In genomic region chr1:35265125-35265524, GRCm38 (mm10) we compare ENCODE assay signal across 16 mouse cellular contexts.
A peak's percentile ranks its signal among the peaks of the same experiment; 100 is the strongest.
DNase-seq lines count a peak whose midpoint lies in the region; ATAC-seq and TF ChIP-seq lines count a peak whose summit lies in the region.
"Had no signal": no experiment of that assay in that cellular context is flagged by ENCODE, and none has a peak within 500 bp of the region (broad histone marks: within the 10 kb centered on the region; RNA-seq: fewer than 3 reads in every experiment).

No protein-coding gene starts in this region.

- no peaks in the 10 kb centered on the region for H3K9me3 ChIP-seq in forebrain, embryonic 16.5 days (ENCODE audit: control insufficient read depth, low read length)
- H3K9me3 ChIP-seq in forebrain, embryonic 10.5 days: no peaks in the 10 kb centered on the region
- no peaks in the 10 kb centered on the region for H3K9me3 ChIP-seq in lung, embryonic 14.5 days (ENCODE audit: low read depth, low read length)
- H3K9me3 ChIP-seq: intestine, embryonic 15.5 days; neural tube, embryonic 13.5 days had no signal

- H3K36me3 ChIP-seq in forebrain, embryonic 16.5 days (ENCODE audit: control insufficient read depth, insufficient read depth): no peaks in the 10 kb centered on the region
- H3K36me3 ChIP-seq in forebrain, embryonic 10.5 days (replicated peaks): no peaks in the 10 kb centered on the region
- H3K36me3 ChIP-seq in lung, embryonic 14.5 days (ENCODE audit: insufficient read depth): no peaks in the 10 kb centered on the region
- H3K36me3 ChIP-seq: intestine, embryonic 15.5 days; neural tube, embryonic 13.5 days had no signal

- no peak overlapping the region for H3K4me2 ChIP-seq in forebrain, embryonic 16.5 days (ENCODE audit: low read length)
- H3K4me2 ChIP-seq in lung, embryonic 14.5 days: no peak overlapping the region
- H3K4me2 ChIP-seq: intestine, embryonic 15.5 days; neural tube, embryonic 13.5 days had no signal

- H3K27me3 ChIP-seq in forebrain, embryonic 16.5 days (replicated peaks; ENCODE audit: control insufficient read depth, insufficient read depth, low read length): no peaks in the 10 kb centered on the region
- H3K27me3 ChIP-seq in forebrain, embryonic 10.5 days (ENCODE audit: poor library complexity, severe bottlenecking): no peaks in the 10 kb centered on the region
- H3K27me3 ChIP-seq in lung, embryonic 14.5 days (ENCODE audit: insufficient read depth, low read length): no peaks in the 10 kb centered on the region
- H3K27me3 ChIP-seq: intestine, embryonic 15.5 days; neural tube, embryonic 13.5 days had no signal

- H3K4me1 ChIP-seq in forebrain, embryonic 16.5 days (replicated peaks; ENCODE audit: control insufficient read depth, insufficient read depth, low read length): no peaks in the 10 kb centered on the region
- no peaks in the 10 kb centered on the region for H3K4me1 ChIP-seq in forebrain, embryonic 10.5 days
- H3K4me1 ChIP-seq in lung, embryonic 14.5 days (ENCODE audit: insufficient read depth): no peaks in the 10 kb centered on the region
- H3K4me1 ChIP-seq: intestine, embryonic 15.5 days; neural tube, embryonic 13.5 days had no signal

- no peak for TF ChIP-seq CTCF in lung, embryonic 14.5 days (IDR thresholded peaks at IDR 0.05; ENCODE audit: low read depth)

- peak; percentile 45; the same call in 1 of the 2 replicates for ATAC-seq in forebrain, embryonic 16.5 days
- ATAC-seq in lung, embryonic 14.5 days (ENCODE audit: insufficient read depth): no peak
- ATAC-seq: intestine, embryonic 15.5 days; midbrain, embryonic 16.5 days had no signal

- no peak overlapping the region for H3K4me3 ChIP-seq in forebrain, embryonic 16.5 days (replicated peaks; ENCODE audit: low read length)
- no peak overlapping the region for H3K4me3 ChIP-seq in forebrain, embryonic 10.5 days
- no peak overlapping the region for H3K4me3 ChIP-seq in lung, embryonic 14.5 days (ENCODE audit: low read depth, low read length)
- H3K4me3 ChIP-seq: intestine, embryonic 15.5 days; neural tube, embryonic 13.5 days had no signal

- no peak overlapping the region for H3K27ac ChIP-seq in forebrain, embryonic 16.5 days (ENCODE audit: low read length)
- H3K27ac ChIP-seq in forebrain, embryonic 10.5 days: no peak overlapping the region
- H3K27ac ChIP-seq in lung, embryonic 14.5 days (ENCODE audit: low read depth): no peak overlapping the region
- H3K27ac ChIP-seq: intestine, embryonic 15.5 days; kidney, postnatal 0 days; liver, embryonic 14.5 days; neural tube, embryonic 13.5 days had no signal

- H3K9ac ChIP-seq in forebrain, embryonic 16.5 days (replicated peaks; ENCODE audit: low read depth, low read length): no peak overlapping the region
- no peak overlapping the region for H3K9ac ChIP-seq in lung, embryonic 14.5 days
- H3K9ac ChIP-seq: intestine, embryonic 15.5 days; liver, embryonic 14.5 days; neural tube, embryonic 13.5 days had no signal

- 68% methylated on average over 1 of the region's 1 CpGs for WGBS in forebrain, embryonic 16.5 days
- 89% methylated on average over 1 of the region's 1 CpGs for WGBS in forebrain, embryonic 10.5 days
- 62% methylated on average over 1 of the region's 1 CpGs for WGBS in lung, embryonic 14.5 days

- DNase-seq in forebrain, embryonic 10.5 days (ENCODE audit: extremely low spot score, low spot score): no peak
- peak; percentile 6 for DNase-seq in lung, embryonic 14.5 days
- no peak for DNase-seq in lung, postnatal 25 days (ENCODE audit: low spot score)
- peak; percentile 36 for DNase-seq in cerebellum, adult 9-11 months
- no peak for DNase-seq in adrenal gland, postnatal 25 days
- DNase-seq in c-Kit-positive CD71-positive TER-119-positive erythroid progenitor cells, embryonic 14.5 days (ENCODE audit: low spot score): no peak
- DNase-seq: adrenal gland, postnatal 14 days; B cell, adult 2 months; layer of hippocampus, adult 9-11 months; right cerebral cortex, adult 18-20 months had no signal

Comparison
In these comparisons a context has a peak if more than half of its experiments do, and no peak if none do; other contexts are left out.
1. DNase-seq: peak in lung, embryonic 14.5 days (single experiment) and cerebellum, adult 9-11 months (single experiment); none in forebrain, embryonic 10.5 days (single experiment), lung, postnatal 25 days (single experiment), adrenal gland, postnatal 25 days (single experiment) and c-Kit-positive CD71-positive TER-119-positive erythroid progenitor cells, embryonic 14.5 days (single experiment).